Comparison of ENCODE assay signal across 15 mouse cellular contexts in genomic region chr4:134929536-134929935, GRCm38 (mm10). TPM values are rescaled to one million over a fixed set of nuclear protein-coding genes. Genes with fewer than 3 reads are reported as not detected.
DNase-seq lines count a peak whose midpoint lies in the region; ATAC-seq and TF ChIP-seq lines count a peak whose summit lies in the region.
"Had no signal": no experiment of that assay in that cellular context is flagged by ENCODE, and none has a peak within 500 bp of the region (broad histone marks: within the 10 kb centered on the region; RNA-seq: fewer than 3 reads in every experiment).

No protein-coding gene starts in this region.

- no peak for TF ChIP-seq CTCF in forebrain, postnatal 0 days (IDR thresholded peaks at IDR 0.05; ENCODE audit: low read depth)
- TF ChIP-seq CTCF in thymus, adult 2 months (IDR thresholded peaks at IDR 0.05; ENCODE audit: borderline replicate concordance, control insufficient read depth, extremely low read depth, insufficient read depth, low read length, poor library complexity): no peak

- peak overlapping the region; percentile 8; the same call in 1 of the 2 replicates for H3K9ac ChIP-seq in forebrain, embryonic 14.5 days (ENCODE audit: low read length)
- no peak overlapping the region for H3K9ac ChIP-seq in forebrain, postnatal 0 days
- H3K9ac ChIP-seq in liver, embryonic 11.5 days (ENCODE audit: low read depth, low read length): no peak overlapping the region; the same call in 1 of the 2 replicates

- TF ChIP-seq POLR2A in thymus, adult 2 months (IDR thresholded peaks at IDR 0.05; ENCODE audit: control insufficient read depth, extremely low read depth, insufficient read depth, low read length, poor library complexity): no peak

- no peak for ATAC-seq in forebrain, embryonic 14.5 days
- ATAC-seq in forebrain, postnatal 0 days: no peak
- no peak for ATAC-seq in liver, embryonic 11.5 days (replicated peaks; ENCODE audit: low FRiP score)

- peaks cover 22% of the 10 kb centered on the region for H3K4me1 ChIP-seq in forebrain, embryonic 14.5 days (ENCODE audit: control insufficient read depth, insufficient read depth, low read length)
- H3K4me1 ChIP-seq in forebrain, postnatal 0 days (ENCODE audit: insufficient read depth): peaks cover 22% of the 10 kb centered on the region
- peaks cover 8% of the 10 kb centered on the region for H3K4me1 ChIP-seq in thymus, adult 2 months (replicated peaks; ENCODE audit: control insufficient read depth, insufficient read depth, low read length)
- H3K4me1 ChIP-seq in liver, embryonic 11.5 days (replicated peaks; ENCODE audit: control insufficient read depth, insufficient read depth, low read length): peaks cover 21% of the 10 kb centered on the region

- WGBS in forebrain, embryonic 14.5 days: 80% methylated on average over 4 of the region's 4 CpGs
- WGBS in forebrain, postnatal 0 days: 89% methylated on average over 4 of the region's 4 CpGs
- WGBS in thymus, adult 2 months: 28% methylated on average over 4 of the region's 4 CpGs
- WGBS in liver, embryonic 11.5 days: 54% methylated on average over 4 of the region's 4 CpGs

- H3K27me3 ChIP-seq in forebrain, embryonic 14.5 days (replicated peaks; ENCODE audit: control insufficient read depth, insufficient read depth, low read length): no peaks in the 10 kb centered on the region
- no peaks in the 10 kb centered on the region for H3K27me3 ChIP-seq in forebrain, postnatal 0 days (ENCODE audit: insufficient read depth, low read length)
- no peaks in the 10 kb centered on the region for H3K27me3 ChIP-seq in thymus, adult 2 months (ENCODE audit: control insufficient read depth, insufficient read depth, low read length)
- no peaks in the 10 kb centered on the region for H3K27me3 ChIP-seq in liver, embryonic 11.5 days (replicated peaks; ENCODE audit: control insufficient read depth, insufficient read depth, low read length)
- H3K27me3 ChIP-seq in splenic B cell, adult 2 months (ENCODE audit: control insufficient read depth, insufficient read depth, low read length, poor library complexity, severe bottlenecking): no peaks in the 10 kb centered on the region
- H3K27me3 ChIP-seq: CH12.LX; forebrain, embryonic 13.5 days had no signal

- no peak for DNase-seq in forebrain, embryonic 14.5 days (ENCODE audit: low spot score)
- DNase-seq in forebrain, postnatal 0 days: no peak
- peak; percentile 35 for DNase-seq in thymus, adult 2 months
- no peak for DNase-seq in thymus, postnatal 10 days (ENCODE audit: low spot score in 2 of 2)
- no peak for DNase-seq in liver, embryonic 11.5 days (ENCODE audit: low spot score)
- peak; percentile 73 for DNase-seq in splenic B cell, adult 2 months (ENCODE audit: low read depth, low spot score)
- DNase-seq in c-Kit-positive CD71-positive TER-119-positive erythroid progenitor cells, embryonic 14.5 days (ENCODE audit: low spot score): no peak
- DNase-seq in layer of hippocampus, adult 9-11 months: no peak
- DNase-seq: cerebellum, adult 8-10 months; kidney, adult 18-20 months; midbrain, embryonic 14.5 days; right cerebral cortex, postnatal 25 days had no signal

- H3K4me2 ChIP-seq in forebrain, embryonic 14.5 days (ENCODE audit: low read length): no peak overlapping the region
- no peak overlapping the region for H3K4me2 ChIP-seq in forebrain, postnatal 0 days (ENCODE audit: low read depth)
- H3K4me2 ChIP-seq in liver, embryonic 11.5 days: peak overlapping the region; percentile 31; the same call in 1 of the 2 replicates

- no peaks in the 10 kb centered on the region for H3K9me3 ChIP-seq in forebrain, embryonic 14.5 days (replicated peaks; ENCODE audit: control insufficient read depth, low read length)
- no peaks in the 10 kb centered on the region for H3K9me3 ChIP-seq in forebrain, postnatal 0 days (ENCODE audit: low read length)
- no peaks in the 10 kb centered on the region for H3K9me3 ChIP-seq in liver, embryonic 11.5 days (ENCODE audit: control insufficient read depth, low read length)
- H3K9me3 ChIP-seq: forebrain, embryonic 13.5 days; hindbrain, embryonic 10.5 days had no signal

- H3K27ac ChIP-seq in forebrain, embryonic 14.5 days (ENCODE audit: low read depth, low read length): no peak overlapping the region
- no peak overlapping the region for H3K27ac ChIP-seq in forebrain, postnatal 0 days (ENCODE audit: low read depth, low read length)
- H3K27ac ChIP-seq in thymus, adult 2 months (ENCODE audit: control insufficient read depth, insufficient read depth, low read length): peak overlapping the region; percentile 44; the same call in 1 of the 2 replicates
- peak overlapping the region; percentile 85 for H3K27ac ChIP-seq in liver, embryonic 11.5 days (ENCODE audit: low read depth, low read length)
- H3K27ac ChIP-seq: forebrain, embryonic 13.5 days; hindbrain, embryonic 10.5 days had no signal

- H3K36me3 ChIP-seq in forebrain, embryonic 14.5 days (ENCODE audit: control insufficient read depth, insufficient read depth, low read length): peaks cover 63% of the 10 kb centered on the region
- H3K36me3 ChIP-seq in forebrain, postnatal 0 days (ENCODE audit: insufficient read depth): peaks cover 46% of the 10 kb centered on the region
- H3K36me3 ChIP-seq in thymus, adult 2 months (ENCODE audit: control insufficient read depth, insufficient read depth, low read length): peaks cover 60% of the 10 kb centered on the region
- peaks cover 50% of the 10 kb centered on the region for H3K36me3 ChIP-seq in liver, embryonic 11.5 days (ENCODE audit: control insufficient read depth, insufficient read depth, low read length)
- peaks cover 15% of the 10 kb centered on the region for H3K36me3 ChIP-seq in splenic B cell, adult 2 months (ENCODE audit: control insufficient read depth, insufficient read depth, low read length, poor library complexity, severe bottlenecking)

- no peak overlapping the region for H3K4me3 ChIP-seq in forebrain, embryonic 14.5 days (ENCODE audit: low read depth, low read length)
- H3K4me3 ChIP-seq in forebrain, postnatal 0 days (ENCODE audit: low read depth, low read length): no peak overlapping the region
- H3K4me3 ChIP-seq in thymus, adult 2 months (ENCODE audit: control insufficient read depth, insufficient read depth, low read length): no peak overlapping the region
- H3K4me3 ChIP-seq in liver, embryonic 11.5 days (ENCODE audit: low read depth, low read length): no peak overlapping the region

RNA-seq across cellular contexts. Expression of gene Syf2, which starts 1.2 kb away (rescaled TPM):
- 68.1 and 72.7 TPM in 2 replicates for polyA plus RNA-seq in forebrain, embryonic 14.5 days (2014; fragmentation: Nextera tagmentation; extraction: Ambion mirVana)
- 53.3 and 64.9 TPM in 2 replicates for total RNA-seq in forebrain, postnatal 0 days (2014; rRNA removed)
- 75.0 and 84.9 TPM in 2 replicates for polyA plus RNA-seq in forebrain, postnatal 0 days (2015; fragmentation: Nextera tagmentation; extraction: Ambion mirVana)
- 36.8 and 42.8 TPM in 2 replicates for polyA plus RNA-seq in thymus, adult 2 months (2012; rRNA removed)
- polyA plus RNA-seq in liver, embryonic 11.5 days (2014; fragmentation: Nextera tagmentation; extraction: Ambion mirVana): 83.9 and 89.4 TPM in 2 replicates

RNA-seq across cellular contexts. Expression of gene Rsrp1, which starts 6.1 kb away (rescaled TPM):
- polyA plus RNA-seq in forebrain, embryonic 14.5 days (2014; fragmentation: Nextera tagmentation; extraction: Ambion mirVana): 363 and 474 TPM in 2 replicates
- 93.3 and 95.4 TPM in 2 replicates for total RNA-seq in forebrain, postnatal 0 days (2014; rRNA removed)
- polyA plus RNA-seq in forebrain, postnatal 0 days (2015; fragmentation: Nextera tagmentation; extraction: Ambion mirVana): 180 and 225 TPM in 2 replicates
- polyA plus RNA-seq in thymus, adult 2 months (2012; rRNA removed): 1,774 and 1,821 TPM in 2 replicates
- 360 and 390 TPM in 2 replicates for polyA plus RNA-seq in liver, embryonic 11.5 days (2014; fragmentation: Nextera tagmentation; extraction: Ambion mirVana)

RNA-seq across cellular contexts. Expression of gene Tmem50a, which starts 14.7 kb away (rescaled TPM):
- polyA plus RNA-seq in forebrain, embryonic 14.5 days (2014; fragmentation: Nextera tagmentation; extraction: Ambion mirVana): 166 and 178 TPM in 2 replicates
- total RNA-seq in forebrain, postnatal 0 days (2014; rRNA removed): 165 and 174 TPM in 2 replicates
- 200 and 248 TPM in 2 replicates for polyA plus RNA-seq in forebrain, postnatal 0 days (2015; fragmentation: Nextera tagmentation; extraction: Ambion mirVana)
- 196 and 226 TPM in 2 replicates for polyA plus RNA-seq in thymus, adult 2 months (2012; rRNA removed)
- polyA plus RNA-seq in liver, embryonic 11.5 days (2014; fragmentation: Nextera tagmentation; extraction: Ambion mirVana): 129 and 131 TPM in 2 replicates

Comparison
In these comparisons a context has a peak if more than half of its experiments do, and no peak if none do; other contexts are left out.
1. DNase-seq: peak in thymus, adult 2 months (single experiment) and splenic B cell, adult 2 months (single experiment); none in forebrain, embryonic 14.5 days (single experiment), forebrain, postnatal 0 days (single experiment), thymus, postnatal 10 days (0 of 2), liver, embryonic 11.5 days (single experiment), c-Kit-positive CD71-positive TER-119-positive erythroid progenitor cells, embryonic 14.5 days (single experiment) and layer of hippocampus, adult 9-11 months (single experiment).
2. H3K27ac ChIP-seq: peak in thymus, adult 2 months (single experiment) and liver, embryonic 11.5 days (single experiment); none in forebrain, embryonic 14.5 days (single experiment) and forebrain, postnatal 0 days (single experiment).